Mouse (Mus musculus) ovary, postnatal 14 days (tissue): ENCODE data around the gene Sf3b3.

Experiments
- DNase-seq: peaks from one replicate; pipeline ENCODE4 v3.0.0; 2022; ENCODE audit warnings: low spot score

Gene Sf3b3

GRCm38 (mm10) chr8:110847645-110848495 lies 1.3 kb upstream of the Sf3b3 start:
- DNase-seq, result no peak

- DNase-seq, result no peak
These were observed 573 bp upstream of the Sf3b3 start for GRCm38 (mm10) chr8:110847171-110847549.

- DNase-seq, result no peak
These were observed 674 bp downstream of the Sf3b3 start for GRCm38 (mm10) chr8:110845821-110846404.

- no peak for DNase-seq
These were observed 1.6 kb downstream of the Sf3b3 start for GRCm38 (mm10) chr8:110844941-110845340.

DNA sequence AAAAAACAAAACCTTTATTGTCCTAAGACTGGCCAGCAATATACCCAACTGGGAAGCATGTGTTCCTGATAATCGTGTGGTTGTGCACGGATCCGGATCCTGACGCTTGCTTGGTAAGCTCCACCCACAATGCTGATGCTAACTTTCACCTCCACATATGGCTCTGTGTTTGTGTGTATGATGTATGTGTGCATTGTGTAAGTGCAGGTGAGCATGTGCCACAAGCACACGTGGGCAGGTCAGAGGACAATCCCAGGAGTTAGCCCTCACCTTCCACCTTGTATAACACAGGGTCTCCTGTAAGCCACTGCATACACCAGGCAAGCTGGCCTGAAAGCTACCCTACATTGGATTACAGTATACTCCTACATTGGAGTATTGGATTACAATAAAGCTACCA lies 3.4 kb downstream of the Sf3b3 start:
- no peak for DNase-seq

DNA sequence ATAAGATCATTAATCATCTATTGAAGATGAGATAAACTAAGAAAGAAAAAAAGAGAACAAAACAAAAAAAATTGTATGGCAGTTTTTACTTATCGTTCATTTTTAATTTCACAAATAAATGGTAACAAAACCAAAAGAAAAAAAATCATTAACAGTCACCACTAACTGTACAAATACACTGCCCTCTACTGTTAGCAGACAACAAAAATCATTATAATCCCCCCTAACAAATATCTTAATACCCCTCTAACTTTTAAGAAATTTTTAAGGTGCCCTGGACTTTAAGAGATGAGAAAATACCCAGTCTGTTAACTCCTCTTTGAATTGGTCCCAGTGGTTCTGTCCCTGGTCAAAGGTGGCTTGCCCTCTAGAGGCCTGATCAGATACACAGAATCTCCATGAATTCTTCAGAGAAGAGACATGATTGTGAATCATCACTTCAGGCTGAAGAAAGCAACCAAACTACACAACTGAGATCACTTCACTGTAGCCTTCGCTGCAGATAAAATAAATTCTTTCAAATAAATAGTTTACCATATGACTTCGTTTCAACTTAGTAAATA lies 4.5 kb downstream of the Sf3b3 start:
- DNase-seq, result no peak

GRCm38 (mm10) chr8:110831956-110832355 lies 14.6 kb downstream of the Sf3b3 start:
- no peak for DNase-seq

DNA sequence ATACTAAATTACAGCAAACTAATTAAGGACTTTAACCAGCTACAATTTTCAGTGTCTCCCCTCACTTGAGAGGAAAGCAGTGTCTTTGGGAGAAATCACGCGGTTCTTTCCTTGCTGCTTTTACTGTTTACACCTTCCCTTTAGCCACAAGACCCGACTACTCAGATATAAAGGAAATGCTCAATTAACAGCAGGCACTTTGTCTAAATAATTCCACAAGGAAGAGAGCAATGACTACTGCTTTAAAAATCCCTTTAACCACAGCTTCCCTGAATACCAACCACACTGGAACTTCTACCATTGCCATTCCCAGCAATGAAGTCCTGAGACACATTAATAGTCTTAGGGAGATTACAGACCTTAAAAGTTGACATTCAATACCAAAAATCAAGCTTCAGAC lies 18.1 kb downstream of the Sf3b3 start:
- no peak for DNase-seq

DNA sequence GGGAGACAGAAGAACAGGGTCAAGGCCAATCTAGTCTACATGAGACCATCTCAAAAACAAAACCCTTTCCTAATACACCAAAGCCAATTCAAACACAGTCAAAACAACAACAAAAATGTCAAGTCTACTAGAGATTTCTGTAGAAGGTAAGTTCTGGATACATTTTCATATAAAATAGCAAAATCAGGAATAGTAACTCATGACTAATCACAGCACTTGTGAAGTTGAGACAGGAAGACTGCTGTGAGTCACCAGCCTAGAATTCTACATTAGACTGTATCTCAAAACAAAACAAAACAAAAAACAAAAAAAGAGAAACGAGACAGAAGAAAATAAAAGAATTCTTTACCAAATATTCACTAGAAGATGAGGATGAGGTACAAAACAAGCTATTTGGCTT lies 21.7 kb downstream of the Sf3b3 start:
- DNase-seq, result no peak

GRCm38 (mm10) chr8:110821960-110822359 lies 24.6 kb downstream of the Sf3b3 start:
- no peak for DNase-seq

DNA sequence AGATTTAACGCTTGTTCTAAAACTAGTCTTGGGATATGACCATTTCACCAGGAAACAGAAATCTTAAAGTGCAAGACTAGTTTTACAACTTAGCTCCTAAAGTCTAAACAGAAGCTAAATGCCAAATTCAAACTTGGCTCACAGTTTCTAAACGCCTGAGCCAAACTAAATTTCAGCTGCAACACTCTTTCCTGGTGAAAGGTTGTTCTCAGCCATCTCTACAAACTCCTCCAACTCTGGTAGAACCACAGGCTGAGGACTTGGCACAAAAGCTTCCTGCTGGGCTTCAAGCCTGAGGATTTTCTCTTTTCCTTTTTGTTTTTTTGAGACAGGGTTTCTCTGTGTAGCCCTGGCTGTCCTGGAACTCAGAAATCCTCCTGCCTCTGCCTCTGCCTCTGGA lies 26.3 kb downstream of the Sf3b3 start:
- no peak for DNase-seq

DNA sequence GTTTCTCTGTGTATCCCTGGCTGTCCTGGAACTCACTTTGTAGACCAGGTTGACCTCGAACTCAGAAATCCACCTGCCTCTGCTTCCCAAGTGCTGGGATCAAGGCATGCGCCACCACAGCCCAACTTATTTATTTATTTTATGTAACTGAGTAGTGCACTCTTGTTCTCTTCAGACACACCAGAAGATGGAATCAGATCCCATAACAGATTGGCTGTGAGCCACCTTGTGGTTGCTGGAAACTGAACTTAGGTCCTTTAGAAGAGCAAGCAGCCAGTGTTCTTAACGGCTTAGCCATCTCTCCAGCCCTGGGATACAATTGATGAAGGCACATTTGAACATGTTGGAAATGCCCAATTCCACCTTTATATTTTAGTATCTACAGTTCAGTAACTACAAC lies 28.0 kb downstream of the Sf3b3 start:
- DNase-seq, result no peak

DNA sequence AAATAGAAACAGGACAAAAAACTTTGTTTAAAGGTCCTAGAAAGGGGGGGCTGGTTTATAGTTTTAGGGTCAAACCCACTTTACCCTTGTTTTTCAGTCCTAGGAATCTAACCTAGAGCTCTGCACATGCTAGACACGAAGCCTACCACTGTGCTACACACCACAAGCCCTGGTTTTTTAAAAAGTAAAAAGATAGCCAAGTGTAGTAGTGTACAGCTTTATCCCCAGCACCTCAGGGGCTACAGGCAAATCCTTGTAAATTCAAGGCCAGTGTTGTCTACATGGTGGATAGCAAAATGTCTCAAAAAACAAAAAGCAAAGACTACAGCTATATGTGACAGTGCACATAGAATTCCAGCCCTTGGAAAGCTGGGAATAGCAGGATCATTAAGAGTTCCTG lies 29.6 kb downstream of the Sf3b3 start:
- no peak for DNase-seq

DNA sequence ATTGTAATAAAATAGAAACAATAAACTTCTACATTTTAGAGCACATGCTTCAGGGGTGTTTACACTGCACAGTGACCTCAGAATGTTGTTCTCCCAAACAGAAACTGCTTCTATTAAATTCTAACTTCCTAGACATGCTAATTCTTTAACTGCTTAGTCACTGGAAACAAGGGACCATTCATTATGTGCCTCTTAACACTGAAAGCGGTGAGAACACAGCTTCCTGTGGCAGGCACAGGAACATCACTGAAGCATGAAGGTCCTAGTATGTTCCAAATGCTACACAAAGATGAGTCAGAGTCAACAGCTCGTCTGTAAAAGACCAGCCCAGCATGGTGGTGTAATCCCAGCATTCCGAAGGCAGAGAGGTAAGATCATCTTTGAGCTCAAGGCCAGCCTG lies 31.3 kb downstream of the Sf3b3 start:
- DNase-seq, result no peak

GRCm38 (mm10) chr8:110813081-110813812 lies 33.3 kb downstream of the Sf3b3 start:
- no peak for DNase-seq

DNA sequence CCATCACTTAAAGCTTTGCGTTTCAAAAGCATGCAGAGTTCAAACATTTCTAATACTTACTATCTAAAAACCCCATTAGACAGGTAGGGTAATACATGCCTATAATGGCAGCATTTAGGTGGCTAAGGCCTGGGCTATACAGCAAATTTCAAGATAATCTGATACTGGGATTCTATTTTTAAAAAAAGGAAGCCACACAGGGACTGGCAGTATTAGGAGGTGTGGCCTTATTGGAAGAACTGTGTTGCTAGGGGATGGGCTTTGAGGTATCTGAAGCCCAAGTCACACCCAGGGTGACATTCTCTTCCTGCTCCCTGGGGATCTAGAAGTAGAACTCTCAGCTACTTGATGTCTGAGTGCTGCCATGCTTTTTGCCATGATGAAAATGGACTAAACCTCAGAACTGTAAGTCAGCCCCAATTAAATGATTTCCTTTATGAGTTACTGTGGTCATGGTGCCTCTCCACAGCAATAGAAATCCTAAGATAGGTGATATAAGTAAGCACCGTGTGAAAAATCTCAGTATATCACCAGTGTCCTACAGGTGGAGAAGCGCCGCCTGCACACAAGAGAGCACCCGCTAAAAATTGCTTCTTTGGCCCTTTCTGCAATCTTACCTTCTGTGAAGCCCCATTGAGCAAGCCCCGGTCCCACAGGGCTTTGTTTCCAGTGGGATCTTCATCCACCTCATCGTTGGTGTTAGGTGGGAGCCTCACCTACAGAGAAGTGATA lies 34.1 kb downstream of the Sf3b3 start:
- no peak for DNase-seq

DNA sequence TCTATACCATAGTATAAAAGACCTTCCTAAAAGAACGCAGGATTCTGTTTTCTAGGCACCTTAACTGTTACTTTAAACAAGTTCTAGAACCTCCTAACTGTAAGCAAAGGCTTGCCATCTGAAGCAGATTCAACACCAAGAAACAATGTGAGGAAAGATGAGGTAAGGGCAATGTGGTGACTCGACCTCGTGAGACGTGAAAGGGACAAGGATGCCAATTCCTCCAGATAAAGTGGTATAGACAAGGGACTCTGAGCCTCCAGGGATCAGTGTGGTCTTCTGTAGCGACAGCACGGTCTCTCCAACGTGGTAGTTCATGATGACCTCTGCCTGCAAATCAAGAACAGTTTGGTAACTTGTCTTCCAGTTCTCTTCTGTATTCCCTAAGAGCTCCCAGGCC lies 34.8 kb downstream of the Sf3b3 start:
- no peak for DNase-seq

DNA sequence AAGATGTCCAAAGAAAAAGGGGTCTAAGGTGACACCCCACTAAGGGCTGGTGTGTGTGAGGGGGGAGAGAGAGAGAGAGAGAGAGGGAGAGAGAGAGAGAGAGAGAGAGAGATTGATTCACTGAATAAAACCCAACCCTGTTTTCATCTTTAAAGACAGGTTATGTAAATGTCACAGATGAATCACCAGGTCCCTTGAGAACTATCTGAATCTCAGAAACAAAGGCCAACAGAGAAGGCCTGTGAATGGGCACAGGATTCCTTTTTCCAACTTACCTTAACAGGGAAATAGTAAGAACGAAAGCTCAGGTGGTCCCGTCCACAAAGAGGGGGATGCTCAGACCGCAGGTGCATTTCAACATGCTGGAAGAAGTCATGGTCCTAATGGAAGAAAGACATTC lies 35.5 kb downstream of the Sf3b3 start:
- no peak for DNase-seq

DNA sequence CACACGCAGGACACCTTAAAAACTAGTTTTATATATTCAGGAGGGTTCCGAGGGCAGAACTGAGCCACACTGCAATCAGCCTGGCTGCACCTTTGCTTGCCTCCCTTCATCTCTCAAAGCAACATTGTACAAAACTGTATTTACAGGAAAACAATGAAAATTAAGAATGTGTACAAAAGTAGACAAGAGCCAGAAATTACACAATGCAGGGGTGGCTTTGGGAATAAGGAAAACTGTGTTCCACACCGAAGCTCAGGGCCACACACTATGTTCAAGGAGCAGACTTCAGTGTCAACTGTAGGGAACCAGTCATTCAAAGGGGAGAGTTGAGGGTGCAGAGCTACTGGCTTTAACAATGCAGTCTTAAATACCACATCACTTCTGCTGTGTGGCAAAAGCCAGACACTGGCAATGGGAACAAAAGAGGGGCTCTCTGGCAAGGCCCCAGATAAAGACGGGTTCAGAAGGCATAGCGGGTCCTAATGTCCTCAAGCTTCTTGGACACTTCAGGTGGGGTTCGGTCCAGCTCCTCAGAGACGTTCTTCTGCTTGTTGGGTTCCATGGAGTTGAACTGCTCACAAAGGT lies 36.0 kb downstream of the Sf3b3 start:
- DNase-seq, result no peak

DNA sequence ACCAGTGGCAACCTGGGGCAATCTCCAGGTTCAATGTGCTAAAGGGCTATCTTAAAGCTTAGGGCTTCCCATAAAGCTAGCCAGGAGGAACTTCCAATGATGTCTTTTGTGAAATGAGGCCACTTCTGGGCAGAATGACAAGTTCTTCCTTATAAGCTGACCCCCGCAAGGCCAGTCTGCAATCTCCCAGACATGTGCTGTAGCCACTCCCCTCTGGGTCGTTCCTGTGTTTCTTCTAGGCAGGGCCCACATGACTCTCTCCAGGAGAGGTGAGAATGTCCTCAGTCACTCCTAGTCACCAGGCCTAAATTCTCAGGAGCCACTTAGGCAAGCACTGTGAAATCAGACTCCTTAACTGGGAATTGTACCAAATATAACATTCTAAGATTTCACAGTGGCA lies 36.8 kb downstream of the Sf3b3 start:
- DNase-seq, result no peak

DNA sequence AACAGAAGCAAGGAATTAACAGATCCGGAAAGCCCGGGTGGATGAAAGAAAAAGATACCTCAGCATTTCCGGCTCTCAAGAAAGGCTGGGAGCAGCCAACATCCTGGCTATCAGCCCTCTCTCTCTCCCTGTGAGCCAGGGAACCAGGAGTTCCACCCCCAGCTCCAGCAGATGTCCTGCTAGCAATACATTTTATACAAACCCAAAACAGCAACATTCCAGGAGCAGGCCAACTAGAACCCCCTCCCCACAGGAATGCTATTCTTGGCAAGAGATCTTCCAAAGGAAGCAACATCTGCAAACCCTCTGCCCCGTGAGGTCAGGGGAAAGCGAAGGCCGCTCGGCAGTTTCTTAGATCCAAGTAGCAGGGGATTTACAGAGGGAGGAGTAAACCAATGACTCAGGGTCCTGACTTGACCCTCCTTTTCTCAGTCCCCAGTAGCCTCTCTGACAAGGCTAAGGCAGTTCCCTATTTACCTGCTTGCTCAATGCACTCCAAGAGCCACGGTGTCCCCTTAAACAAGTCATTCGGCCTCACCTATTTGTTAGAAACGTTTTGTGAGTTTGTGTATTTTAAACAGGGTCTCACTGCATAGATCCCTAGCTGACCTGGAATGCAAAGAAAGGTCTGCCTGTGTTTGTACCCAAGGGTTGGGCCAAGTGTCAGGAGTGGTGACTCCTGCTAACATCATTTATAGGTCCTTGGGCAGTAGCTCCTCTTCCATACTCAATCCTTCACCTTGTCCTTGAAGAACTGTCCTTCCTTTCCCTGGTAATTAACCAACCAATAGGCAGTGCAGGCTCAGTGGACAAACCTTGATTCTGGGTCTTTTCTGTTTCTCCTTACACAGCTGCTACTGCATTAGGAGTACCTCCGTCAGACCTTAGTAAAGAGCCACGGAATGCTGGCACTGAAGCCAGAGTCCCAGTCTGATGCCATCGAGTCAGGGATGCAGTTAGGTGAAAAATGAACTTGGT lies 37.8 kb downstream of the Sf3b3 start:
- peak; percentile 37 for DNase-seq
